Mouse (Mus musculus): ENCODE data around the gene Gsdme.

DNA sequence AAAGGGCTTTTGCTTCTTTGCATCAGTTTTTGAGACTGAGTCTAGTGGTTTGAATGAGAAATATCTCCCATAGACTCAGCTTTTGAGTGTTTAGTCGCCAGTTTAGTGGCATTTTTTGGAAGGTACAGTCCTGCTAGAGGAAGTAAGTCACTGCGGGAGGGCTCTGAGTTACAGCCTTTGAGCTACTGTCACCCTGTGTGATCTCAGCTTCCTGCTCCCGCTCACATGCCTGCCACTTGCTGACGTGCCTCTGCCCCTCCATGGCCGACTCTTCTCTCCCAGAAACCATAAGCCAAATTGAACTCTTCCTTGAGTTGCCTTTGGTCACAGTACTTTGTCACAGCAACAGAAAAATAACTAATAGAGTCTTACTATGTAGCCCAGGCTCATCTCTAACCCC is 40.7 kb downstream of the Gsdme start:
- TF ChIP-seq TCF12 (IDR thresholded peaks at IDR 0.05; ENCODE audit: low read depth, low read length) (no peak), NRF1 (IDR thresholded peaks at IDR 0.05; ENCODE audit: insufficient read depth, low read depth, low read length, poor library complexity, severe bottlenecking) (no peak), RCOR1 (IDR thresholded peaks at IDR 0.05; ENCODE audit: low read depth, low read length) (no peak), SMC3 (IDR thresholded peaks at IDR 0.05; ENCODE audit: low read depth, low read length) (no peak), CTCF (IDR thresholded peaks at IDR 0.05 in 2 of 3, conservative IDR thresholded peaks at IDR 0.05 in 1 of 3; ENCODE audit: control insufficient read depth in 1 of 3, insufficient read depth in 1 of 3, low read depth in 2 of 3, low read length in 3 of 3, poor library complexity in 1 of 3, severe bottlenecking in 1 of 3) (no peak), HCFC1 (IDR thresholded peaks at IDR 0.05; ENCODE audit: low read depth, low read length) (no peak), POLR2A (IDR thresholded peaks at IDR 0.05; ENCODE audit: control insufficient read depth in 1 of 2, insufficient read depth in 1 of 2, low read depth in 1 of 2, low read length in 2 of 2, poor library complexity in 1 of 2) (no peak), USF1 (IDR thresholded peaks at IDR 0.05; ENCODE audit: low read depth, low read length) (no peak), USF2 (IDR thresholded peaks at IDR 0.05; ENCODE audit: borderline replicate concordance in 1 of 2, insufficient read depth in 1 of 2, low read depth in 1 of 2, low read length in 2 of 2) (no peak), E2F4 (IDR thresholded peaks at IDR 0.05; ENCODE audit: borderline replicate concordance, low read depth, low read length) (no peak)

Data from MEL (cell line).